Mouse (Mus musculus) lung, postnatal 10 days (tissue): ENCODE measurements around the gene Armc3.

Experiments
- DNase-seq: peaks from one replicate; pipeline ENCODE4 v3.0.0; 2021

The Armc3 gene

DNA sequence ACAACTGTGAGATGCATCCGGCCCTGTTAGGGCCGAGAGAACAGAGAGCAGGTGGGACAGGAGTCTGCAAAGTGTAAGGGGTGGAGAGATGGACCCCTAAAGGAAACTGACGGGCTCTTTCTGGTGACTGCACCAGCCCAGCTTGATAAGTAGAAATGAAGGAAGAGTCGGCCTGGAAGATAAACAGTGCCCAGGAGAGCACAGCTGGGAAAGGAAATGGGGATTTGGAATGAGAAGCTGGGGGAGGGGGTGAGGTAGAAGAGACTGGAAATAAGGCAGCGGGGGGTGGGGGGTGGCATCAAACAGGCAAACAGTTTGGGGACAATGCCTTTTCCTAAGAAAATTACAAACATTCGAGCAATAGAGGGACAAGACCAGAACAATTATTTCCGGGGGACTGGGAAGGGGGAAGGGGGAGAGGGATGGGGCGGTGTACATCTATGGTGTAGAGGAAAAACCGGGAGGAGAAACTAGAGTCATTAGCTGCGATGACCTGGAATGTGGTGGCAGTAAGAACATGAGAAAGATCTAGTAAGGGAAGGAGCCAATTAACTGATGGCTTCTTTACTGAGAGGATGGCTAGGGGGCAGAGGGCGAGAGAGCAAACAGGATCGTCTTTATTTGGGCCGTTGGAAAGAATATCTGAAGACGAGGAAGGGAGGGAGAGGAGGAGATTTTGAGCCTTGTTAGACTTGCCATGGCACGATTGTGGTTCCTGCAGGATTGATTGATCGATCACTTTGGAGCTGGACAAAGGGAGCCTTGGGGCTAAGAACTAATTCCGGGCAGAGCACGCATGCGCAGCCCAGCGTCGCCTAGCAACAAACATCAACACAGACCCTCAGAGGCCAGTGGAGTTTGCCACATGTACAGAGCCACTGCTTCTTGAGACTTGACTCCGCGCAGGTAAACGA lies at the start of gene Armc3:
Gene Armc3, plus strand, starts transcription at position 851 of the 914 bp plus-strand sequence.
- peak; percentile 76 for DNase-seq

- DNase-seq, result no peak
Measured at GRCm38 (mm10) chr2:19152687-19153086, 46.4 kb upstream of the Armc3 start.

- peak; percentile 25 for DNase-seq
Measured at GRCm38 (mm10) chr2:19156176-19156575, 42.9 kb upstream of the Armc3 start.

DNA sequence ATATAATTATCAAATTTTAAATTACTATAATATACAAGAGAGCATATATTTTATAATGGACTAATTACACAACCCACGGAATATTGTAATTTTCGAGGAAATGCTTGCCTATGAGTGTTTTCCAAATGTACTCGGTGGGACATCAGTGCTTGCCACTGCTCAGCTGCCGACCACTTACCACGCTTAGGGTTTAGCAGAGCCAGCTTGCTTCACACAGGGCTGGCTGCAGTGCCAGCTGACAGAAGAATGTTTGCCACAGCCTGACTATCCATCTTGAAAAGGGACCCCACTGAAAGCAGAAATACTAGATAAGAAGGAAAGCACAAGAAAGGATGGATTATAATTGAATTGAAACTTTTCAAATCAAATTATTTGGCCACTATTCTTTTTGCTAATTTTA lies 39.6 kb upstream of the Armc3 start:
- DNase-seq, result no peak

DNA sequence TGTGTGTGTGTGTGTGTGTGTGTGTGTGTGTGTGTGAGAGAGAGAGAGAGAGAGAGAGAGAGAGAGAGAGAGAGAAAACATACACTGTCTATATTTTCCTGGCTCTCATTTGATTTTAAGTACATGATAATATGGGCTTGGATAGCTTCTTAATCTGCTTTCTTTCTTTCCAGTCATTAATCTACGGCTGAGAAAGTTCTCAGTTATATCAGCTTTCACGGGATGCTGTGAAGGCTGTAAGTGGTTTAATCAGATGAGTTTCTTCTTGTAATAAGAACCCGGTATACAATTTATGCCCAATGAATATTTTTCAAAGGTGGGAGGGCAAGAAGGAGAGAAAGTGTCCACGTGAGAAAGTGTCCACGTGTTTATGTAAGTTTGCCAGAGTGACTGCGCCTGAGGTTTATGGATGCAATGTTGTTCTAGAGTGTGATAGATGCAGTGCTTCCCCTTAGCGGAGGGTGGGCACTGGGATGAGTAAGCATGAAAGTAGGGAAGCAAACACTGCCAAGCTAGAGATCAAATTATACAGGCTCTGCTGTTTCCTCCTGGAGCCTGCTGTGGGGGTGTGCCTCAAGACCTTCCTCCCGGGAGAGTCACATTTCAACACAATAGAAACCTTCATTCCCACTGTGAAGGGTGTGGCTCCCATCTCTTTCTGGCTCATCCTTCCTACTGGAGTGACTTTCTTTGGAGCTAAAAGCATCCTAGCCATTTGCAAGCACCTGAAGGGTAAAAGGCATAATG lies 38.6 kb upstream of the Armc3 start:
- no peak for DNase-seq

- no peak for DNase-seq
Measured at GRCm38 (mm10) chr2:19164234-19164633, 34.9 kb upstream of the Armc3 start.

DNA sequence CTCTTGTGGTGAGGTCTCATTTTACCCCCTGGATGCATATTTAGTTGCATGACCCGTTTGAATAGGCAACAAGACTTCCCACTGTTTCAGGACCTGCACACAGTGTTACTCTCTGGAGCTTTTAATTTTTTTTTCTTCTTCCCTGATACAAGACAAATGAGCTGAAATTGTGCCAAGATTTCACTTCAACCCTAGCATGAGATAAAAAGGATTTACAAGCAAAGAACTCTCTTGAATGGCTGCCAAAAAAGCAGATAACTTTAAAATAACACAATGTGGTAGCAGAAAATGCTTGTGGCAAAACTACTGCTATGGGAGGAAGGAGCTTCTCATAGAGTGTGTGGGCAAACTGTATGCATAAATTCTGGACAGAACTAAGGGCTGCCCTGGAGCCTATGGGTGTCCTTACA lies 22.3 kb upstream of the Armc3 start:
- no peak for DNase-seq

GRCm38 (mm10) chr2:19199366-19199853 lies 308 bp downstream of the Armc3 start:
- DNase-seq, result no peak

DNA sequence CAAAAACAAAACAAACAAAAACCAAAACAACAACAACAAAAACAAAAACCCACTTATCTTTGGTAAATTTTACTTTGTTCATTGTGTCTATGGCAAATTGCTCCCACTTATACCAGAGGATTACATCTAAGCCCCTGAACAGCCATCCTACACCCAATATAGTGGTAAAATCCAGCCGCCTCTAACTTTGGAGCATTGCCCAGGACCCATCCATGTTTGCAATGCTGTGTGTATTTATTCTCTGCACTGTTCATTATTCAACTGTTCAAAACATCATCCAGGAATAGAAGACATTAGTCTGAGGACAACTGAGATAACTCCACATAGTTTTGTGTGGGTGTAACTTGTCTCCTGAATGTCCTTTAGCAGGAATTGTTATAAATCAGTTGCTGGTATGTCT lies 1.0 kb downstream of the Armc3 start:
- DNase-seq, result no peak

DNA sequence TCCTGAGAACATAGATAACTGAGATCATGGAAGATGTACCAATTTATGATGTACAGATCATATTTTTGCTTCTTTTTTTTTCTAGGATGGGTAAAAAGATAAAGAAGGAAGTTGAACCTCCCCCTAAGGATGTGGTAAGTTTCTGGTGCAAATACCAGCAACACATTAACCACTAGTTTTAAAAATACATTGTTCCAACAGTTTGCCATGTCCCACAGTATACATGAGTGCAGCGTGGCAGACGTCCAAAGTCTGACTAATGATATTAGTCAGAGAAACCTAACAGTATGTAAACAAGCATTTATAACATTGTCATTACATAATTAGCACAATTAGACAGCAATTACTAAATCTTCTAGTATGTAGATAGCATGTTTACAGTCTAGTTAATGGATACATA lies 2.6 kb downstream of the Armc3 start:
- peak; percentile 5 for DNase-seq

DNA sequence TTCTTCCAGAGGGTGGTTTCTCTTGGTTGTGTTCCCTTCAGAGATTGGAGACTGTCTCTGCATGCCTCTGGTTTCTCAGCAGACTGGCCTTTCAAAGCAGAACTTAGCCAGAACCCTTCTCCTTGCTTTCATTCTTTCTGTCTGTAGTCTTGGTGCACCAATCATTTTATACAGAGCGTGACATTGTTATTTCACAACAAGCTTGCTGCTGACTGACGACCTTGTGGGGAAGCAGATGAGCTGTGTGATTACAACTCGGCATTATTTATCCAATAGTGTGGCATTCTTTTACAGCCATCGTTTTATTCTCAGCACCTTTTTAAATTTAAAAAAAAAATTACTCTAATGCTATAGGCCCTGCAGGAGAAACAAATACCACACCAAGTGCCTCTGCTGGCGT lies 35.2 kb downstream of the Armc3 start:
- DNase-seq, result no peak

- no peak for DNase-seq
Measured at GRCm38 (mm10) chr2:19235193-19235592, 36.1 kb downstream of the Armc3 start.

DNA sequence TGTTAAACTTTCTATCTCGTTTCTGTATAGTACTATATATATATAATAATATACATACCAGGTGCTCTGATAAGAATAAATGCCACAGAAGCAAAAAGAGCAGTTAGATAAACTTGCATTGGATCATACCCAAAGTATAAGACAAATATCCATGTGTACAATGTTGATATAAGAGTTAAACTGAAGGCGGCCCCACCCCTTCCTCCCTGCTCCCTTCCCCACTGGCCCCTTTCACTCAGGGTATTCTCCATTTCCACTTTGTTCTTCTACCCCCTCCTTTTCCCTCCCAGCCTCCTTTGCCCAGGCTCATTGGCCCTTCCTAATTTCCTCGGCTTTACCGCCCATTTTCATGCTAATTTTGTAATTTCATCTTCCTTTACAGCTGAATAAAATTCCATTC lies 36.5 kb downstream of the Armc3 start:
- DNase-seq, result no peak

DNA sequence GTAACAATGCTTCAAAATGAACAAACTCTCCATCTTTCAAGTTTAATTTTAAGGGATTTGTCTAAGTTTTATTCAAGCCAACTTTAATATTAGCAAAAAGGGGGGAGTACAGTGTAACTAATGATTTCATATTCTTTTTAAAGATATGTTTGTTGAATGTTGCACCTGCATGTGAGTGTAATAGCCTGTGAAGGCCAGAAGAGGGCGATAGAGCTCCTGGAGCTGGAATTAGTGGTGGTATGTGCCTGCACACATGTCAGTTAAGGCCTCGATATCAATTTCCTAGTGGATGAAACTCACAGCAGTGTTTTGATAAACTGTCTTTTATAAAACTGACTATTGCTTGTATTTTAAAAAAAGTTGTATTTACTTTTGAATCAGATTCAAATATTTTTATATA lies 39.7 kb downstream of the Armc3 start:
- no peak for DNase-seq

DNA sequence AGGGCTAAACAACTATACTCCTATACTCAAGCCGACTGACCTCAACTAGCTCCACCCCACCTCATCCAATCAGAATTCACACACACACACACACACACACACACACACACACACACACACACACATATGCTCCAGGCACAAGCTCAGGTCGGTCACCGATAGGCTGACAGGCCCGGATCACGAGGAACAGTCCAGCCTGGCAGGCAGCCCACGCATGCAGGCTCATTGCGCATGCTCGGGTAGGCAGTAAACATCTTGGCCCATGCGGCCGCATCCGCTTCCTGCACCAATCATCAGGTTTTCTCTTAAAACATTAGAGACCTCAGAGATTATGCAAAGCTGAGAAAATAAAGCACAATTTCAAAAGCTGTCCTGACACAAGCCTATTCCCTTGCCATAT lies 50.5 kb downstream of the Armc3 start:
- DNase-seq, result no peak

DNA sequence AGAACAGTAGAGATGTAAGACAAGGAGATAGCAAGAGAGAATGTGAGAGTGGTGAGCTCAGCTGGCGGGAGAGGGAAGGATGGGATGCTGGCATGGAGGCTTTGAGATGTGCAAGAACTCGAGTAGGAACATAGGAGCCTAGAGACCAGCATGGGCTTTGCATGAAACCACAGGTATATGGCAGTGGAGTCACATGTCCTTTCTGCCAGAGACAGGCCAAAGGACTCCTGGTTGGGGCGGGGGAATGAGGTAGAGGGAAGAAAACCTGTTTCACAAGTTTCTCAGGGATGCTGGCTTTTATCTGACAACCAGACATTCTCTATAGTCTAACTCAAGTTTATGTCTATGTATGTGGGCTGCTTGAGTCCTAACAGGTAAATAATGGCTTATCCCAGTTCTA lies 55.9 kb downstream of the Armc3 start:
- DNase-seq, result no peak

DNA sequence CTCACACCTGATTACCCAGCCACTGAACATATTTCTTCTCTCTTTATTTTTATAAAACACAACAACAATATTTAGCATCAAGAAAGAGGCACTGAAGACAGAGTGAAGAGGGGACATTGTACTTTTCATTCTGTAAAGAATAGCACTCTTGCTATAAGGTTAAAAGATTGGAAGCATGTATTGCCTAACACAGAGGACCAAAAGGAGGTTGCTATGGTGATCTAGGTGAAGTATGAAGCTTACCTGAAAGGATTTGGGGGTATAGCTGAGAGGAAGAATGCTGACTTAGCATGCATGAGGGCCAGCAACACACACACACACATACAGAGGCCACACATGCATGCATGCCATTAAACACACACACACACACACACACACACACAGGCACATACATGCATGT lies 58.2 kb downstream of the Armc3 start:
- DNase-seq, result no peak

DNA sequence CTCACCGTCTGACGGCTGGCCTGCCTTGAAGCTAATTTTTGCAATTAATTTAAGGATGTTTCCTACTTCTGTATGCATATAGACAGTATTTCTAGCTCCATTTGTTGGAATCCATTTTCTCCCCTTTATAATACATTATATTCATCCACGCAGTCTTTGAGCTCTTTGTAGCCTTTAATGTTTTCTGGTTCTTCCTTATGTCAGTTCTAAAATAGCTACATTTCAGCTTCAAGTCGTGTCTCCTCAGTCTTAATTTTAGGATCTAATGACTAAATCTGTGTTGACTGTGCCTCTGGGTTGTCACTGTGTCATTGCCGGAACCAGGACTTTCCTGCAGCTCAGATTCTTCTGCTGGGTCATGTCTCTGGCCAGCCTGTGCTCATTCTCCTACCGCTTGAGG lies 61.3 kb downstream of the Armc3 start:
- no peak for DNase-seq

DNA sequence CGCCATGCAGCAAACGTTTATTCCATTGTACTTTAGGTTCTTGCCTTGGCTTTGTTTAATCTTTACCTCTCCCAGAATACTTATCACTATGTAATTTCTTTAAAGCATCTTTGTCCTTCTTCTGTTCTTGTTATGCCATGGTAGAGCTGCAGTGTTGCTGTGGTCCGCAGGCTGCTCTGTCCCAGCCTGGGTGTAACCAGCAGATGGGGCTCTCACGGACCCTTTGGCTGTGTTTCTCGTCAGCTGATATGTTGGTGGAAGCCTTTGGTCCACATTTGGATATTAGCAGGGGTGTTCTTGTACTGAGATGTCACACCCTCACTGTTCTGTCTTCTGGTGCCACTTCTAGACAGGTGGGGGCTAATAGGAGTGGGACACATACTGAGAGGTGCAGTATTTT lies 64.3 kb downstream of the Armc3 start:
- DNase-seq, result peak; percentile 6

GRCm38 (mm10) chr2:19265834-19266233 lies 66.7 kb downstream of the Armc3 start:
- no peak for DNase-seq

DNA sequence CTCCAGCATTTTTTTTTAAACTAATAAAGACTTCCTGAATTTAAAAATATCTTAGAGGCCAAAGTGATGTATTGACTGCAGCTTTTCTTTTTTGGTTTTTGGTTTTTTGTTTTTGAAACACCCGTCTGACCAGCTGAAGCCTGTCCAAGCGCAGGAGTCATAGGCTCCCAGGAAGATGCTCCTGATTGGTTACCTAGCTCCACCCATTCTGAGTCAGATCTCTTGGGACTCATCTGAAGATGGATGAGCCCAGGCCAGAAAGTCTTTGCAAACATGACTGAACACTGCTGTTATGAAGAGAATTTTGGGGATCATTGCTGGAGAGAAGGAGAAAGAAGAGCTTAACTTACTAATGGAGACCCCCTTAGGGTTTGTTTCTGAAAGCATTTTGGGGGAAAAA lies 68.3 kb downstream of the Armc3 start:
- DNase-seq, result no peak

DNA sequence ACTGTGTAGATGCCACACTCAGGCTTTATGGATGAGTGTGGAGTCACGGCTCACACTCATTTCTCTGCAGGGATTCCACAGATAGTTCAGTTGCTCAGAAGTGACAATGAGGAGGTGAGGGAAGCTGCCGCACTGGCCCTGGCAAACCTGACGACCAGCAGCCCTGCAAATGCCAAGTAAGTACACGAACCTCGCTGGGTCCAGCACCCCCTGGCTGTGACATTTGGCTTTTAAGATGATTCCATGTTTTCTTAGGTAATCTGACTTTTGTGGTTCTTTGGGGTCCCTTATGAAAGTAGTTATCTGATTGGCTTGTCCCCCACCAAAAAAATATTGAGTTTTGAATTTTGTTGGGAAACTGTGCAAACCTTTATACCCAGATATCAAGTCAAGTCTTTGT lies 70.9 kb downstream of the Armc3 start:
- peak; percentile 6 for DNase-seq

- DNase-seq, result no peak
Measured at GRCm38 (mm10) chr2:19270709-19271120, 71.6 kb downstream of the Armc3 start.

DNA sequence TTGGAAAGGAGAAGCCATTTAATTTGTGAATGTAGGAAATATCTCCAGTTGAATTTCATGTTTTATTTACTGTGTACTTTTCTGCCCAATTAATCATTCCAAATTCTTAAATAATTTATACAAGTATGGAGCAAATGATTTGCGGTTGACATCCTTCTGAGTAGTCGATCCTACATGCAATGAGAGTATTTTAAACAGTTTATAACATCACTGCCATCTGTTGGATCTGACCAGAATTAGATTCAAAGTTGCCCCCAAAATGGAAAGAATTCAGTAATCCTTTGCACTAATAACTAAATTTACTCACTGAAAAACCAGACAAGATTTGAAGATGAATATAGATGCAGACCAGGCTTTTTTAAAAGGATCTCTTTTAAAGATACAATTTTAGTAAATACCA lies 75.5 kb downstream of the Armc3 start:
- no peak for DNase-seq
